8 mouse cellular contexts compared by ENCODE assay signal in genomic region chr10:44460095-44460810, GRCm38 (mm10).
A peak's percentile ranks its signal among the peaks of the same experiment; 100 is the strongest.
DNase-seq lines count a peak whose midpoint lies in the region; ATAC-seq and TF ChIP-seq lines count a peak whose summit lies in the region.

No protein-coding gene starts in this region.

- no peak for TF ChIP-seq POLR2A in bone marrow macrophage, adult 2 months (IDR thresholded peaks at IDR 0.05; ENCODE audit: borderline replicate concordance, low read depth, low read length)

- peaks cover 3% of the 10 kb centered on the region; the same call in 1 of the 2 replicates for H3K27me3 ChIP-seq in neural tube, embryonic 11.5 days (ENCODE audit: control insufficient read depth, insufficient read depth, low read length)
- H3K27me3 ChIP-seq in kidney, postnatal 0 days (ENCODE audit: insufficient read depth, low read length), result 0 out of 2 replicates have a peak, but pooled peaks cover 12% of the 10 kb centered on the region

- TF ChIP-seq CTCF in bone marrow macrophage, adult 2 months (IDR thresholded peaks at IDR 0.05; ENCODE audit: low read depth, low read length), result no peak
- TF ChIP-seq CTCF in kidney, postnatal 0 days (IDR thresholded peaks at IDR 0.05; ENCODE audit: low read depth), result peak; percentile 54

- H3K9me3 ChIP-seq in neural tube, embryonic 11.5 days (ENCODE audit: control insufficient read depth, low read length), result no peaks in the 10 kb centered on the region
- H3K9me3 ChIP-seq in kidney, postnatal 0 days (replicated peaks; ENCODE audit: low read length), result no peaks in the 10 kb centered on the region

- no peaks in the 10 kb centered on the region for H3K36me3 ChIP-seq in neural tube, embryonic 11.5 days (ENCODE audit: control insufficient read depth, insufficient read depth, low read length)
- no peaks in the 10 kb centered on the region for H3K36me3 ChIP-seq in kidney, postnatal 0 days (ENCODE audit: insufficient read depth, low read length)

- DNase-seq in cerebellum, postnatal 36 days, result peak; percentile 48 to 53
- DNase-seq in cerebellum, adult 9-11 months, result no peak
- DNase-seq in neural tube, embryonic 11.5 days (ENCODE audit: low spot score), result peak; percentile 44
- no peak for DNase-seq in neural tube, embryonic 10.5 days (ENCODE audit: extremely low spot score, low spot score)
- peak; percentile 54 for DNase-seq in kidney, postnatal 0 days (ENCODE audit: low spot score)
- DNase-seq in lung, postnatal 4 days, result peak; percentile 44 to 76
- DNase-seq in yolk sac, embryonic 10.5 days (ENCODE audit: low spot score), result peak; percentile 32

- H3K9ac ChIP-seq in neural tube, embryonic 11.5 days (ENCODE audit: low read length), result no peak overlapping the region
- no peak overlapping the region for H3K9ac ChIP-seq in kidney, postnatal 0 days (ENCODE audit: low read depth, low read length)

- no peak overlapping the region for H3K27ac ChIP-seq in neural tube, embryonic 11.5 days (ENCODE audit: low read depth, low read length)
- 0 out of 2 replicates have a peak overlapping the region, but pooled peaks have one; percentile 72 for H3K27ac ChIP-seq in bone marrow macrophage, adult 2 months (ENCODE audit: insufficient read depth, low read depth, low read length)
- no peak overlapping the region for H3K27ac ChIP-seq in kidney, postnatal 0 days

- H3K4me1 ChIP-seq in neural tube, embryonic 11.5 days (ENCODE audit: control insufficient read depth, insufficient read depth, low read length), result no peaks in the 10 kb centered on the region
- peaks cover 19% of the 10 kb centered on the region for H3K4me1 ChIP-seq in bone marrow macrophage, adult 2 months (ENCODE audit: control insufficient read depth, insufficient read depth, low read length)
- 0 out of 2 replicates have a peak, but pooled peaks cover 9% of the 10 kb centered on the region for H3K4me1 ChIP-seq in kidney, postnatal 0 days (replicated peaks; ENCODE audit: insufficient read depth, low read length)

- H3K4me3 ChIP-seq in neural tube, embryonic 11.5 days (ENCODE audit: low read depth, low read length), result no peak overlapping the region
- H3K4me3 ChIP-seq in bone marrow macrophage, adult 2 months (ENCODE audit: insufficient read depth, low read length), result no peak overlapping the region
- no peak overlapping the region for H3K4me3 ChIP-seq in kidney, postnatal 0 days (replicated peaks; ENCODE audit: low read depth, low read length)

- H3K4me2 ChIP-seq in neural tube, embryonic 11.5 days (ENCODE audit: low read depth), result no peak overlapping the region; the same call in 1 of the 2 replicates
- H3K4me2 ChIP-seq in kidney, postnatal 0 days (ENCODE audit: low read length), result no peak overlapping the region

- WGBS in neural tube, embryonic 11.5 days, result 17% methylated on average over 6 of the region's 6 CpGs
- WGBS in kidney, postnatal 0 days, result 26% methylated on average over 6 of the region's 6 CpGs

- ATAC-seq in neural tube, embryonic 11.5 days (ENCODE audit: insufficient read depth, low FRiP score, low TSS enrichment), result no peak
- no peak for ATAC-seq in kidney, postnatal 0 days (replicated peaks; ENCODE audit: low FRiP score, low read depth)

Comparison
In these comparisons a context has a peak if more than half of its experiments do, and no peak if none do; other contexts are left out.
1. DNase-seq: peak in cerebellum, postnatal 36 days (2 of 2), neural tube, embryonic 11.5 days (single experiment), kidney, postnatal 0 days (single experiment), lung, postnatal 4 days (2 of 2) and yolk sac, embryonic 10.5 days (single experiment); none in cerebellum, adult 9-11 months (single experiment) and neural tube, embryonic 10.5 days (single experiment).